Mouse (Mus musculus): Measurements from ENCODE around the gene Tbc1d14.

The Tbc1d14 gene

GRCm38 (mm10) chr5:36517596-36517995 lies 75.5 kb downstream of the Tbc1d14 start:
- in situ Hi-C loops (cut with MboI; ENCODE audit: low sequenced_read_pairs), result no loop called here

DNA sequence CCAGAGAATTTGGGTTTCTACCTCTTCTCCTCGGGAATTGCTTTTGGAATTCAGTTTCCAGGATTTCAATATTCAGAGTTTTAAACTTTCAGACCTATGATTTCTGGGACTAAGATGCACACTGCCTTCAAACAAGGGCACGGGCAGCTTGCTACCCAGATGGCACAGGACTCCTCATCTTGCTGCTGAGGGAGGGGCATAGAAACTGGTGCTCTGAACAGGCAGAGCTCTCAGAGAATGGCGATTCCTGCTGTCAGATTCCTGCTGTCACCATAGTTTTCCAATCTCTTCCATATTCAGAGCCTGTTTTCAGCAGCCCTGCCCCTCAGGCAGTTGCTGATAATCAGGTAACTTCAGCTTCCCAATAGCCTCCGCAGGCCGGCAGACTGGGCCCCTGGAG lies 77.5 kb downstream of the Tbc1d14 start:
- in situ Hi-C loops (cut with MboI; ENCODE audit: low sequenced_read_pairs), result no loop called here

GRCm38 (mm10) chr5:36515126-36515525 lies 78.0 kb downstream of the Tbc1d14 start:
- in situ Hi-C loops (cut with MboI; ENCODE audit: low sequenced_read_pairs), result no loop called here

GRCm38 (mm10) chr5:36510956-36511355 lies 82.1 kb downstream of the Tbc1d14 start:
- in situ Hi-C loops (cut with MboI; ENCODE audit: low sequenced_read_pairs), result no loop called here

GRCm38 (mm10) chr5:36508351-36508750 lies 84.7 kb downstream of the Tbc1d14 start:
- in situ Hi-C loops (cut with MboI; ENCODE audit: low sequenced_read_pairs), result no loop called here

GRCm38 (mm10) chr5:36505643-36506042 lies 87.4 kb downstream of the Tbc1d14 start:
- in situ Hi-C loops (cut with MboI; ENCODE audit: low sequenced_read_pairs), result no loop called here

DNA sequence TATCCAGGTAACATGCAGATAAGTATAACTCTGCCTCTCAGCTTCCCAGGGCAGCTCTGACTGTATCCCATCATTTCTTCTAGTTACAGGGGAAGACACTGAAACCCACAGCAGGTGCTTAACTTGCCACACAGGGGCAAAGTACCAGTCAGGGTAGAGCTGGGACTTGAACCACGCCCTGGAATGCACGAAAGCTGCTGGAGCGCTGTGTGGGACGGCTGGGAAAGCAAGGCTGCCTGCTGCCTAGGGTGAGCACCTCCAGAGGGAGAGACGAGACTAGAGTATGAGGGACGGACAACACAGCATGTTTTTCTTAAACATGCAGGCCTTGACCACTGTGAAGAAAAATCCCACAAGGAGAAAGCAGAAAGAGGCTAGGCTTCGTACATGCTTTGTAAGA lies 87.8 kb downstream of the Tbc1d14 start:
- in situ Hi-C loops (cut with MboI; ENCODE audit: low sequenced_read_pairs), result no loop called here

DNA sequence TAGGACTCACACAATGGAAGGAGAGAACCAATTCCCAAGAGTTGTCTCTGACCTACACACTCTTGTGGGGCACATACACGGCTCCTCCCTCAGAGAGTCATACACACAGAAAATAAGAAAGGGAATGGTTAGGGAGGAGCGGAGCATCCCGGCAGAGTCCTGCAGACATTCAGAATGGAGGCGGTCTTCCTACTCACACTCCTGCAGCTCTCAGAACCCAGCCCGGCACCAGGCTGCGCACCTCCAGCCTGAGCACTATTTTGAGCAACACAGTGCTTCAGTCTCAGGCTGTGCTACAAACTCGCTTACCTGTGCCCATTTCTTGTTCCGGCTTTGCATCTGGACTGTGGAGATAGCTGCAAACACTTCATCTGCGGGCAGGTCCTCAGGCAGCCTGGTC lies 98.4 kb downstream of the Tbc1d14 start:
- in situ Hi-C loops (cut with MboI; ENCODE audit: low sequenced_read_pairs), result no loop called here

DNA sequence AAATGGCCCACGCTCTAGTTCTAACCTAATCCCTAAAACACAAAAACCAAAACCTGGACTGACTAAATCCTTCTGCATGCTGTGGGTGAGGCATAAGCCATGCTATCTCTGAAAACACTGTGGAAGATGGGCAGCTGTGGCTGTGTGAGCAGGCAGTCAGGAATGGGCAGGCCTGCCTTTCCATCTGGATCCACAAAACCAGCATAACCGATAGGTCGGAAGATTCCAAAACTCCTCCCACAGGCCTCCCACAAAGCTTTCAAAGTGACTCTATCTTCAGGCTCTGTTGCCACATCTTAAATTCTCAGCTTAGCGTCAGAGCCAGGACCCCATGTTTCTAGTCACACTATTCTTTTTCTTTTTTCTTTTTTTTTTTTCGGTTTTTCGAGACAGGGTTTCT lies 99.2 kb downstream of the Tbc1d14 start:
- in situ Hi-C loops (cut with MboI; ENCODE audit: low sequenced_read_pairs), result no loop called here

DNA sequence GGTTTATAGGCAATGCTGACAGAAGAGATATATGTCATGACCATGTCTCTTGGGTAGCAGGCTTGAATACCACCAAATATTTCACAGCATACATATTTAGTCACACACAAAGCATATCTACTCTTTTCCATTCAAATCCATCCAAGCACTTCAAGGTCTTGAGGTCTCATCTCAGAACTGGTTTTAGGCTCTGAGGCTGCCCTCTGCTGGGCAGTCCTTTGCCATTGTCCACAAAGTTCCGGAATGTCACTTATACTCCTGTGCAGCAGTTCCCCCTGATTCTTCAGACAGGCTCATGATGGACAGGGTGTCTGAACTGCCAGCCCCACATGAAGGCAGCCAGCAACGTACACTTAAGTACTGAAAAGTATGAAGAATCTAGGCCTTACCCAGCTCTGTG lies 103.9 kb downstream of the Tbc1d14 start:
- in situ Hi-C loops (cut with MboI; ENCODE audit: low sequenced_read_pairs), result no loop called here

DNA sequence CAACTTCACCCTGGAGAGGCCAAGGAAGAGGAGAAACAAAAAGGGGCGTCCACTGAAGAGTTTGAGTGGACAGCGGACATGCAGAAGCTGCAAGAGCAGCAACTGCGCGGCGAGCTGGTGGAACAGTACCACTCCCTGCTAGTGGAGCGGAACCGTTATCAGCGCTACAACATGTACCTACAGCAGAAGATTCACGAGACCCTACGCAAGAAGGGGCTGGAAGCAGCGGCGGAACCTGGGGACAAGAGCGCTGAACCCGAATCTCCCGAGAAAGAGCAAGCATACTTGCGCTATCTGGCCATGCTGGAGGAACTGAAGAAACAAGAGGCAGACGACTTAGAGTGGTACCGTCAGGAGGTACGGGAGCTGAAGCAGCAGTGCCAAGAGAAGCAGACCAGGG lies 107.8 kb downstream of the Tbc1d14 start:
- in situ Hi-C loops (cut with MboI; ENCODE audit: low sequenced_read_pairs), result no loop called here

DNA sequence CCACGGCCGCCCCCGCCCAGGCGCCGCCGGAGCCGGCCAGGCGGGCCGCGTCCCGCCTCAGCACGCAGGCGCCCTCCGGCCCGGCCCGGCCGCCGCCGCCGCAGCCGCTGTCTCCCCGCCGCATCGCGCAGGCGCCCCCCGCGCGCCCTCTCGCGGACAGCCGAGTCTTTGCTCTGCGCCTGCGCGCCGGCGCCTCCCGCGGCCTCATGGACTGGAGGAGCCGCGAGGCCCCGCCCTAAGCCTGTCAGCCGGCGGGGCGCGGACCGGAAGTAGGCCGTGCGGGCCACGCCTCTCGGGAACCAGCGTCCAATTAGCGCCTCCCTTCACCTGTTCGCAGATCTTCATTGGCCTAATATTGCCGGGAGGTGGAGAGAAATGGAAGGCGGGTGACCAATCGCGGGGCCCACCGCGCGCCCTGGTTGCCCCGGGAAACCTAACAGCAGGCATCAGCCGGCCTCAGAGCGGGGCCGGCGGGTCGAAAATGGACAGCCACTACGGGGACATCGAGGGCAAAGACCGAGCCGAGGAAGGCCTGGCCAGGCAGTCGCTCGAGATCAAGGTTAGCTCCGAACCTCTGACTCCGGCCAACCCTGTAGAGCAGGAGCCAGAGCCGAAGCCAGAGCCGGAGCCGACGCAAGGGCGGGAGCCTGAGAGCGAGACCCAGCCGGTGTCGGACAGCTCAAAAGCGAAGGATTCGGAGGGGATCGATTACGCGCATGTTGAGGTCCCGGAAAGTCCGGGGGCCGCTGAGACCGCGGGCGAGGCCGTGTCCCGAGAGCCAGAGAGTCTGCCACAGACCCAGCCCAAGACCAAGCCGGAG lies 108.7 kb downstream of the Tbc1d14 start, which contains the start of the genes Tada2b and Ccdc96:
Tada2b (minus strand) TSS at position 115 of the 820 bp plus-strand sequence.
Ccdc96 (plus strand) TSS at position 418 of the 820 bp plus-strand sequence.
- in situ Hi-C loops (cut with MboI; ENCODE audit: low sequenced_read_pairs), result no loop called here

DNA sequence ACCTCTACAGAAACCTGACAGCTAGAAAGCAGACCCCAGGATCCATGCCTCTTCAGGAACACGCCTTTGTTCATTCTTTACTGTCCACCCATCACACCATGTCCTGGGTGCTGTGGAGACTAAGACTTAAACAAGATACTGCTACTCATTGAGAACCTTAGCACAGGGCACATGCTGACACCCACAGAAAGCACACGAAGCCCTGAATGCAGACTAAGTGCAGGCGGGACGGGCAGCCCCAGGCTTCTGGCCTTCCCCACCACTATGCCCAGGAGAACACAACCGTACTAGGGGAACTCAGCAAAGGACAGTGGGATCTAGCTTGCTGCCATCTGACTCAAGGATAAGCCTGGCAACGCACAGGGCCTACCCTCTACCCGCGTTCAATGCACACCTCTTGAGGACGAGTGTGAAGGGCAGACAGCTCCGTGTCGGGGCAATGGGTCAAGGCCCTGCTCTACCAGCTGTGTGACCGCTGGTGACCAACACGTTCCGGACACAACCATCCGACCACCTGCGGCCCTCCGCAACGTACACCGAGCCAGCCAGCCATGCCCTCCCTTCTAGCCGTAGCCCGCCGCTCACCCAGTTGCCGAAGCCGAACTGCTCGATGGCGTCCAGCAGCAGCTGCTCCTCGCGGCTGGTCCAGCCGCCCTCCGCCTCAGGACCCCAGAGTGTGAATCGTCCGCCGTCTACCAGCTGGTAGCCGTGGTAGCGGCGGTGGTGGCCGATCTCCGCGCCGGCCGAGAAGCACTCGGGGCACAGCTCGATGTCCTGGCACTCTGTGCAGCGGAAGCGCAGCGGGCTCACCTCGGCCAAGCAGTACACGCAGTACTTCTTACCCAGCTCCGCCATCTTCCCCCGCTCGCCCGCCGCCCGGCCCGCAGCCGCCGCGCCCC lies 109.6 kb downstream of the Tbc1d14 start:
- in situ Hi-C loops (cut with MboI; ENCODE audit: low sequenced_read_pairs), result no loop called here

GRCm38 (mm10) chr5:36481114-36481513 lies 112.0 kb downstream of the Tbc1d14 start:
- in situ Hi-C loops (cut with MboI; ENCODE audit: low sequenced_read_pairs), result no loop called here

DNA sequence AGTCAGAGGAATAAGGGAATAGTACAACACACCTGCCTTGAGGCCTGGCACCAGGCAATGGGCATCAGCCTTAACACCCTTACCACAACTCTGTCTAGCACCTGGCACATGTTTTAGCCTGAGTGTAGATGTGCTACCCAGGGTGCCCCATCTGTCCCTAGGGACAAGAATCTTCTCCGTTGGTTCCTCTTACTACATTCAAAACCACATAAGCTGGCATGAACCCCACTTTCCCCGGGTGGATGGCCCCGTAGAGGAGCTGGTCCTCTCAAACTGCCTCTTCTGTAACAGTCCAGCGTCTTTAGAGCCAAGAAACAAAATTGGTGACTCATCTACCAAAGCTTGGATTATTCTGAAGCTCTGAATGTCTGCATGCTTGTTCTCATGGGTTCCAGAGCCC lies 112.7 kb downstream of the Tbc1d14 start:
- in situ Hi-C loops (cut with MboI; ENCODE audit: low sequenced_read_pairs), result no loop called here

DNA sequence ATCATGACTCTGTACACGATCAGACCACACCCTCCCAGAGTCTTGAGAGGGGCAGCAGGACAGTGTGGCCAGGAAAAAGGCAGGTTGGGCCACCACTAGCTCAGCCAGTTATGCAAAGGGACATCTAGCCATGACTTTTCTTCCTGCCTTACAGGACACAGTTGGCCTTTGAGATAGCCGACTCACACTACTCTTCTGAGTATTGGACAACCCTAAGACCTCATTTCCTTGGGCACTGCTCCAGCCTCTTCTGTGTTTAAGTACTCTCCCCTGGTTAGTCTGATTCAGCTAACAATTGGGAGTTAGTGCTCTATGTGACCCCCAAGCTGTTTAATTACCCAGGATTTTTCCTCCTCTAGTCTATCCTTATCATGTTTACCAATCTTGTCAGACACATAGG lies 113.3 kb downstream of the Tbc1d14 start:
- in situ Hi-C loops (cut with MboI; ENCODE audit: low sequenced_read_pairs), result loop anchor here (10.0 kb wide), 1 partner anchor 265 kb away; the partner anchor contains the start of gene Bloc1s4

- in situ Hi-C loops (cut with MboI; ENCODE audit: low sequenced_read_pairs), result loop anchor here (10.0 kb wide), 1 partner anchor 266 kb away; the partner anchor contains the start of gene Bloc1s4
Observed at GRCm38 (mm10) chr5:36478540-36479420, 114.3 kb downstream of the Tbc1d14 start.

- in situ Hi-C loops (cut with MboI; ENCODE audit: low sequenced_read_pairs), result loop anchor here (10.0 kb wide), 1 partner anchor 267 kb away; the partner anchor contains the start of gene Bloc1s4
Observed at GRCm38 (mm10) chr5:36477486-36477885, 115.6 kb downstream of the Tbc1d14 start.

- in situ Hi-C loops (cut with MboI; ENCODE audit: low sequenced_read_pairs), result loop anchor here (10.0 kb wide), 1 partner anchor 271 kb away; the partner anchor contains the start of gene Bloc1s4
Observed at GRCm38 (mm10) chr5:36474283-36474682, 118.8 kb downstream of the Tbc1d14 start.

All from CH12F3 (cell line).